Mouse (Mus musculus) left cerebral cortex, adult 6 months (tissue): ENCODE results near the gene Plekhg1. TPM values are rescaled to one million over a fixed set of nuclear protein-coding genes. Genes with fewer than 3 reads are reported as not detected.

Source experiments
- long read RNA-seq, 2 experiments: library from polyadenylated mRNA; unstranded; transcript quantifications; one replicate each; pipeline ENCODE4 v2.0.0; 2019 to 2020
- polyA plus RNA-seq: library from polyadenylated mRNA; unstranded; fragments of <200 nt; fragmentation: Nextera tagmentation; gene quantifications from 2 replicates; pipeline ENCODE4 v1.2.3, GENCODE M21; 2021

Plekhg1 gene
- 1.9 and 3.0 TPM in 2 replicates for polyA plus RNA-seq
- long read RNA-seq, experiment 1, partial matches to known transcripts = 1 of 8 reads
- long read RNA-seq, experiment 1, other reads (novel, unspliced or antisense) = 6 of 8 reads
- long read RNA-seq, experiment 2, partial matches to known transcripts = 0 of 2 reads
- long read RNA-seq, experiment 2, other reads (novel, unspliced or antisense) = 2 of 2 reads

DNA sequence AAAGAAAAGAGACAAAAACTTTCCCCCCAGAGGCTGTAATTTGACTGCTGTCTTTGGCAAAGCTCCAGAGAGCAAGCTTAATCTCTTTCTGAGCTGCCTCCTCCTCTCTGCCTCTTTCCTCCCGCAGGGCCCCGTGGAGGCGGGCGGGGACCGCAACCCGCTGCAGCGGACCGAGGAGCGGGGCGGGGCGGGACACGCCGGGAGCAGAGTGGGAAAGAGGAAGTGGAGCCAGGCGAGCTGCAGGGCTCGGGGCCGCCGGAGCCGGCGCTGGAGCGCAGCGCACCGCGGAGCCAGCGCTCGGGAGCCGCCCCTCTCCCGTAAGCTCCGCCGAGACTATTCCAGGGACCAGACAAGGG lies at the start of gene Plekhg1:
Gene Plekhg1 (plus strand): TSS at position 217 of the 356 bp plus-strand sequence.

DNA sequence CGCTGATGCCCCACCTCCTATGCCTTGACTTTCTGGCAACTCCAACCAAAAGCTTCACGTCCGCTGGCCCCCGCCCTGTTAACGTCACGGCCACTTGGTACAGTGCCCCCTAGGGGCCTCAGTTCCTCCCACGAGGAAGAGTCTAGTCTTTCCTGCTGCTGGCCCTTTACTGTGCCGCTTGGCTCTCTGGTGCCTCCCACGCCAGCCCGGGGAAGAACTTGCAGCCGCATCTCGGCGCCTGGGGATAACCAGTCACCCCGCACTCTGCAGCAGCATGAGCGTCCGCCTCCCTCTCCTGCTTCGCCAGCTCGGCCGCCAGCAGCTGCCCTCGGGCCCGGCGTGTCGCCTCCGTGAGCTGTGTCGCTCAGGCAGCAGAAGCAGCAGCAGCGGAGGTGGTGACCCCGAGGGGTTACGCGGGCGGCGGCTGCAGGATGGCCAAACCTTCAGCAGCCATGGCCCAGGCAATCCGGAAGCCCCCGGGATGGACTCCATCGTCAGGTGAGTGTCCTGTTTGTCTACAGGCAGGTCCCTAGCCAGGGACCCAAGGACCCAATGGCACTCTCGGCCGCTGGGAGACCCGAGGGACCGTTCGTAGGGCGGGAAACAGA lies 232.9 kb downstream of the Plekhg1 start, which contains the start of gene Mthfd1l:
Gene Mthfd1l (plus strand): TSS at position 138 of the 608 bp plus-strand sequence.

Other genes starting within 250 kb of the Plekhg1 start
- gene Iyd, start 200.1 kb upstream of the Plekhg1 start, polyA plus RNA-seq = 0.40 TPM in 1 of 2 replicates, not detected in the other
- 3.4 and 3.8 TPM in 2 replicates for gene Mthfd1l, start 232.8 kb downstream of the Plekhg1 start, polyA plus RNA-seq